ENCODE assay signal across 8 mouse cellular contexts in genomic region chr15:99847207-99847881, GRCm38 (mm10). TPM values are rescaled to one million over a fixed set of nuclear protein-coding genes. Genes with fewer than 3 reads are reported as not detected.
DNase-seq lines count a peak whose midpoint lies in the region; ATAC-seq and TF ChIP-seq lines count a peak whose summit lies in the region.

No protein-coding gene starts in this region.

- peak; percentile 58; the same call in 1 of the 2 replicates for ATAC-seq in lung, embryonic 14.5 days (ENCODE audit: insufficient read depth)
- peak; percentile 43 for ATAC-seq in intestine, embryonic 16.5 days
- no peak for ATAC-seq in forebrain, embryonic 15.5 days (replicated peaks)

- intact Hi-C loops in left cerebral cortex, postnatal 4 days (cut with DNase I): no loop called here

- H3K4me1 ChIP-seq in lung, embryonic 14.5 days (ENCODE audit: insufficient read depth): peaks cover 15% of the 10 kb centered on the region
- peaks cover 38% of the 10 kb centered on the region for H3K4me1 ChIP-seq in intestine, embryonic 16.5 days (ENCODE audit: control insufficient read depth, insufficient read depth, low read length)
- H3K4me1 ChIP-seq in forebrain, embryonic 15.5 days: peaks cover 8% of the 10 kb centered on the region

- no peak overlapping the region for H3K4me3 ChIP-seq in lung, embryonic 14.5 days (ENCODE audit: low read depth, low read length)
- H3K4me3 ChIP-seq in intestine, embryonic 16.5 days (ENCODE audit: low read length): no peak overlapping the region
- no peak overlapping the region for H3K4me3 ChIP-seq in forebrain, embryonic 15.5 days

- peak; percentile 63 for DNase-seq in lung, embryonic 14.5 days
- DNase-seq in lung, postnatal 10 days: no peak
- DNase-seq in brain, embryonic 14.5 days (ENCODE audit: low read depth): peak; percentile 36
- peak; percentile 18 for DNase-seq in naive thymus-derived CD4-positive, alpha-beta T cell, adult 2 months (ENCODE audit: low read depth)
- DNase-seq in gastrocnemius, postnatal 4 days (ENCODE audit: low spot score in 2 of 2): no peak
- no peak for DNase-seq in left cerebral cortex, postnatal 4 days

- peak overlapping the region; percentile 36 for H3K4me2 ChIP-seq in lung, embryonic 14.5 days
- H3K4me2 ChIP-seq in intestine, embryonic 16.5 days (ENCODE audit: low read depth, low read length): peak overlapping the region; percentile 20
- no peak overlapping the region for H3K4me2 ChIP-seq in forebrain, embryonic 15.5 days (replicated peaks)

- no peaks in the 10 kb centered on the region for H3K9me3 ChIP-seq in lung, embryonic 14.5 days (ENCODE audit: low read depth, low read length)
- H3K9me3 ChIP-seq in intestine, embryonic 16.5 days (ENCODE audit: control insufficient read depth, low read length): no peaks in the 10 kb centered on the region
- no peaks in the 10 kb centered on the region for H3K9me3 ChIP-seq in forebrain, embryonic 15.5 days

- no peaks in the 10 kb centered on the region for H3K27me3 ChIP-seq in lung, embryonic 14.5 days (ENCODE audit: insufficient read depth, low read length)
- H3K27me3 ChIP-seq in intestine, embryonic 16.5 days (replicated peaks; ENCODE audit: control insufficient read depth, insufficient read depth, low read length): no peaks in the 10 kb centered on the region
- H3K27me3 ChIP-seq in forebrain, embryonic 15.5 days: no peaks in the 10 kb centered on the region

- no peak overlapping the region for H3K9ac ChIP-seq in lung, embryonic 14.5 days
- H3K9ac ChIP-seq in intestine, embryonic 16.5 days (ENCODE audit: low read depth, low read length): no peak overlapping the region
- no peak overlapping the region for H3K9ac ChIP-seq in forebrain, embryonic 15.5 days (replicated peaks)

- TF ChIP-seq POLR2A in brain, embryonic 14.5 days (IDR thresholded peaks at IDR 0.05; ENCODE audit: borderline replicate concordance, extremely low read depth, insufficient read depth, insufficient read length, poor library complexity, severe bottlenecking): no peak

- no peak for TF ChIP-seq CTCF in lung, embryonic 14.5 days (IDR thresholded peaks at IDR 0.05; ENCODE audit: low read depth)
- TF ChIP-seq CTCF in brain, embryonic 14.5 days (IDR thresholded peaks at IDR 0.05; ENCODE audit: borderline replicate concordance, extremely low read depth, insufficient read depth, insufficient read length): no peak

- 16% methylated on average over 13 of the region's 13 CpGs for WGBS in lung, embryonic 14.5 days
- 38% methylated on average over 13 of the region's 13 CpGs for WGBS in intestine, embryonic 16.5 days
- 56% methylated on average over 13 of the region's 13 CpGs for WGBS in forebrain, embryonic 15.5 days

- no peaks in the 10 kb centered on the region for H3K36me3 ChIP-seq in lung, embryonic 14.5 days (ENCODE audit: insufficient read depth)
- H3K36me3 ChIP-seq in intestine, embryonic 16.5 days (ENCODE audit: control insufficient read depth, insufficient read depth, low read length): no peaks in the 10 kb centered on the region
- no peaks in the 10 kb centered on the region; the same call in 1 of the 2 replicates for H3K36me3 ChIP-seq in forebrain, embryonic 15.5 days

- peak overlapping the region; percentile 46; the same call in 1 of the 2 replicates for H3K27ac ChIP-seq in lung, embryonic 14.5 days (ENCODE audit: low read depth)
- peak overlapping the region; percentile 75 for H3K27ac ChIP-seq in intestine, embryonic 16.5 days (ENCODE audit: low read length)
- no peak overlapping the region for H3K27ac ChIP-seq in forebrain, embryonic 15.5 days (replicated peaks)

RNA-seq across cellular contexts. Expression of gene Lima1, which starts 27.9 kb away (rescaled TPM):
- 41.1 and 42.8 TPM in 2 replicates for polyA plus RNA-seq in lung, embryonic 14.5 days (2014; fragmentation: Nextera tagmentation; extraction: Ambion mirVana)
- 21.1 and 22.2 TPM in 2 replicates for polyA plus RNA-seq in brain, embryonic 14.5 days (2012; rRNA removed)
- polyA plus RNA-seq in intestine, embryonic 16.5 days (2015; fragmentation: Nextera tagmentation; extraction: Ambion mirVana): 105 and 112 TPM in 2 replicates
- 37.9 and 38.4 TPM in 2 replicates for polyA plus RNA-seq in forebrain, embryonic 15.5 days (2015; fragmentation: Nextera tagmentation; extraction: Ambion mirVana)
- total RNA-seq in gastrocnemius, postnatal 4 days (2021): 10 to 100 TPM; 63.5 to 68.6 TPM
- total RNA-seq in left cerebral cortex, postnatal 4 days (2021): 10 to 100 TPM; 13.6 to 15.6 TPM

Comparison
In these comparisons a context has a peak if more than half of its experiments do, and no peak if none do; other contexts are left out.
1. DNase-seq: peak in lung, embryonic 14.5 days (single experiment), brain, embryonic 14.5 days (single experiment) and naive thymus-derived CD4-positive, alpha-beta T cell, adult 2 months (single experiment); none in lung, postnatal 10 days (single experiment), gastrocnemius, postnatal 4 days (0 of 2) and left cerebral cortex, postnatal 4 days (single experiment).